Mouse (Mus musculus): Measurements from ENCODE around the gene Gskip. TPM values are rescaled to one million over a fixed set of nuclear protein-coding genes. Genes with fewer than 3 reads are reported as not detected.

The Gskip gene
- polyA plus RNA-seq (2012; rRNA removed; ENCODE audit: low replicate concordance): 6.7 and 17.5 TPM in 2 replicates

GRCm38 (mm10) chr12:105683933-105684901 lies at the start of gene Gskip:
Gene Gskip (plus strand): TSS chr12:105684829.

GRCm38 (mm10) chr12:105685001-105685691 lies 517 bp downstream of the Gskip start, which contains the start of gene Atg2b:
Gene Atg2b (minus strand): TSS chr12:105685211.

DNA sequence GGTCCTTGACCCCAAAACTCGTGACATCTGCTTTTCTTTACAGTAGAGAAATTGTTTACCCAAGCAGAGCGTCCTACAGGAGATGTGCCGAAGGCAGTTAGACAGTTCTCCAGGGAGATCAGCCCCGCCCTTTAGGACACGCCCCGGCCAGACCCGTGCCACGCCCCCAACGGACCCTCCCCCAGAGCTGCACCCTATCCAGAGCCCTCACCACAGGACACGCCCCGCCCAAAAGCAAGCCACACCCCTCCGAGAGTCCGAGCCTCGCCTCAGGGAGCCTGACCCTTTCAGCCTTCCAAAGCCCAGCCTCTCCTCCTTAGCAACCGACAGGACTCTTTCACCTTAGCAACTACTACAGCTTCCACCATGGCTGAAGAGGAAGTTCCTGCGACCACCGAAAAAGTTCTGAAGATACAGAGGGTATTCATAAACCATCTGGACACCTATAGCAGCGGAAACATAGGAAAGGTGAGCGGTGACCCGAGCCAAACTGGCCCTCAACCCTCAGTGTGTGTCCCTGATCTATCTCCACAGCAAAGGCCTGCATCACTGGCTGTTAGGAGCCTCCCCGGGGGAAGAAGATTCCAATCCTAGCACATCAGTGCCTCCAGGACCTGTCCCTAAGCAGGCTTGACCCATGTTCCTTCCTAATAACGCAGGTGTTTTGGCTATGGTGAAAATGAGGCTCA lies 21.3 kb downstream of the Gskip start, which contains the start of gene Ak7:
TSS of gene Ak7 (plus strand) at position 178 of the 689 bp plus-strand sequence.

Other genes starting within 250 kb of the Gskip start
- 2.2 and 2.6 TPM in 2 replicates for gene D430019H16Rik, start 231.0 kb upstream of the Gskip start, polyA plus RNA-seq (2012; rRNA removed; ENCODE audit: low replicate concordance)
- gene Bdkrb2, start 121.6 kb upstream of the Gskip start, polyA plus RNA-seq (2012; rRNA removed; ENCODE audit: low replicate concordance): 0.54 and 0.59 TPM in 2 replicates
- gene Bdkrb1, start 81.7 kb upstream of the Gskip start, polyA plus RNA-seq (2012; rRNA removed; ENCODE audit: low replicate concordance): 0.14 and 0.31 TPM in 2 replicates
- 13.2 and 15.2 TPM in 2 replicates for gene Atg2b, start 382 bp downstream of the Gskip start, polyA plus RNA-seq (2012; rRNA removed; ENCODE audit: low replicate concordance)
- 0.06 TPM in 1 of 2 replicates, not detected in the other for gene Ak7, start 21.1 kb downstream of the Gskip start, polyA plus RNA-seq (2012; rRNA removed; ENCODE audit: low replicate concordance)
- 55.8 and 58.1 TPM in 2 replicates for gene Papola, start 99.9 kb downstream of the Gskip start, polyA plus RNA-seq (2012; rRNA removed; ENCODE audit: low replicate concordance)